Mouse (Mus musculus): ENCODE results near the gene Arrdc1. TPM values are rescaled to one million over a fixed set of nuclear protein-coding genes. Genes with fewer than 3 reads are reported as not detected.

Gene Arrdc1
- polyA plus RNA-seq, 1 experiment from 2014 or later, result 10.7 TPM

GRCm38 (mm10) chr2:24929119-24929518 lies 5.9 kb downstream of the Arrdc1 start:
- no peaks in the 10 kb centered on the region for H3K36me3 ChIP-seq (replicated peaks; ENCODE audit: control insufficient read depth, insufficient read depth, low read depth, low read length)
- WGBS, result 62% methylated on average over 2 of the region's 2 CpGs
- H3K27me3 ChIP-seq (ENCODE audit: control insufficient read depth, insufficient read depth, low read length), result no peaks in the 10 kb centered on the region
- H3K4me1 ChIP-seq (ENCODE audit: control insufficient read depth, insufficient read depth, low read length), result no peaks in the 10 kb centered on the region
- ATAC-seq (replicated peaks; ENCODE audit: insufficient number of reproducible peaks, low FRiP score, low TSS enrichment, low read depth), result no peak
- no peak overlapping the region for H3K27ac ChIP-seq (replicated peaks; ENCODE audit: low read depth, low read length)
- no peak overlapping the region for H3K4me3 ChIP-seq (ENCODE audit: low read depth, low read length)
- no peak overlapping the region for H3K4me2 ChIP-seq (ENCODE audit: low read depth, low read length)
- H3K9ac ChIP-seq (replicated peaks; ENCODE audit: low read length), result no peak overlapping the region
- no peaks in the 10 kb centered on the region for H3K9me3 ChIP-seq (replicated peaks; ENCODE audit: control insufficient read depth, low read length)
- DNase-seq (ENCODE audit: low spot score), result no peak

GRCm38 (mm10) chr2:24927810-24928479 lies 7.1 kb downstream of the Arrdc1 start:
- Histone ChIP-seq H3K9me3 (replicated peaks; ENCODE audit: control insufficient read depth, low read length) (no peaks in the 10 kb centered on the region), H3K4me1 (ENCODE audit: control insufficient read depth, insufficient read depth, low read length) (no peaks in the 10 kb centered on the region), H3K27me3 (ENCODE audit: control insufficient read depth, insufficient read depth, low read length) (no peaks in the 10 kb centered on the region), H3K9ac (replicated peaks; ENCODE audit: low read length) (no peak overlapping the region), H3K4me3 (ENCODE audit: low read depth, low read length) (no peak overlapping the region), H3K36me3 (replicated peaks; ENCODE audit: control insufficient read depth, insufficient read depth, low read depth, low read length) (no peaks in the 10 kb centered on the region), H3K4me2 (ENCODE audit: low read depth, low read length) (no peak overlapping the region), H3K27ac (replicated peaks; ENCODE audit: low read depth, low read length) (no peak overlapping the region)
- DNase-seq (ENCODE audit: low spot score) (peak; percentile 43), ATAC-seq (replicated peaks; ENCODE audit: insufficient number of reproducible peaks, low FRiP score, low TSS enrichment, low read depth) (0 out of 2 replicates have a peak, but pooled peaks have one; percentile 26)
- WGBS, result 64% methylated on average over 4 of the region's 4 CpGs

DNA sequence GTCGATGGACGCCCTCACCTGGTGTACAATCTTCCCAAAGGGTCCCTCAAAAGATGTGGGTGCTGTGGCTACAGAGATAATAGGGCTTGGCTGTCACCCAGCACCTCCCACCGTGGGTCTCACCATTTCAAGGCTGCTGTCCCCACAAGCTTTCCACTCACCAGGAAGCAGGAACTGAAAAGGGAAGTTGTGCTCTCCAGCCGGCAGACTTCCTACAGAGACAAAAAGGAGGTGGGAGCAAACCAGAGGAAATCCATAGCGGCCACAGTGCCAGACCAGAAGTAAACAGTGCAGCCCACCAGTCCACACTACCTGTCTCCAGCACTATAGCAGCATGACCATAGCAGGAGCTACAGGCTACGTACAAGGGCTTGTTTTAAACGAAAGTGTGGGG lies 8.1 kb downstream of the Arrdc1 start:
- no peak overlapping the region for H3K4me3 ChIP-seq (ENCODE audit: low read depth, low read length)

DNA sequence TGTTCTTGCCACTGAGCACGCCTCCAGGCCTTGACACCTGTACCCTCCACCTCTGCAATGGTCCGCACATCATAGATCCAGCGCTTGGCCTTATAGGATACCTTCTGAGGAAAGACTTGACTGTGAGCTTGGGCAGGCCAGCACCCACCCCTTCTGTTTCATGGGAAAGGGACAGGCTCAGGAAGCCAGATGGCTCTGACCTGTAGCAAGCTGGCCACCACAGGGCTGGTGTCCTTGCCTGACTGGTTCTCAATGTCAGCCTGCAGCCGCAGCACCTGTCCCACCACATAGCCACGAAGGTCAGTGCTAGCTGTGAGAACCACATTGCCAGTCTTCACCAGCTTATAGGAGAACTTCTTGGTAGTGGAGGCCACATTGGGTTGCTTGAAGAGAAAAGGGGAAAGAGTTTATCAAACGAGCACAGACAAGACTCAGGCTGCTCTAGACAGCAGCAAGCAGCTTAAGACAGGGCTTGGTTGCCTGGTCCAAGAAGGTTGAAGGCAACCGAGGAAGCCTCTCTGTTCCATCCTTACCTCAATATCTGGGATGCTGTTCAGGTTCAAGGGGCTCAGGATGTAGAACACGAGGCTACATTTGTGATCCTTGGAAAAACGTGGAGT lies 8.6 kb downstream of the Arrdc1 start:
- no peak overlapping the region for H3K9ac ChIP-seq (replicated peaks; ENCODE audit: low read length)
- 86% methylated on average over 9 of the region's 9 CpGs for WGBS
- DNase-seq (ENCODE audit: low spot score) (no peak), ATAC-seq (replicated peaks; ENCODE audit: insufficient number of reproducible peaks, low FRiP score, low TSS enrichment, low read depth) (no peak)
- no peaks in the 10 kb centered on the region for H3K27me3 ChIP-seq (ENCODE audit: control insufficient read depth, insufficient read depth, low read length)
- H3K27ac ChIP-seq (replicated peaks; ENCODE audit: low read depth, low read length), result no peak overlapping the region
- no peak overlapping the region for H3K4me2 ChIP-seq (ENCODE audit: low read depth, low read length)
- H3K9me3 ChIP-seq (replicated peaks; ENCODE audit: control insufficient read depth, low read length), result no peaks in the 10 kb centered on the region
- no peaks in the 10 kb centered on the region for H3K36me3 ChIP-seq (replicated peaks; ENCODE audit: control insufficient read depth, insufficient read depth, low read depth, low read length)
- H3K4me1 ChIP-seq (ENCODE audit: control insufficient read depth, insufficient read depth, low read length), result no peaks in the 10 kb centered on the region
- no peak overlapping the region for H3K4me3 ChIP-seq (ENCODE audit: low read depth, low read length)

More for the DNA sequence above, 8.1 kb downstream of the Arrdc1 start:
- Histone ChIP-seq H3K9ac (replicated peaks; ENCODE audit: low read length) (no peak overlapping the region), H3K27ac (replicated peaks; ENCODE audit: low read depth, low read length) (no peak overlapping the region), H3K27me3 (ENCODE audit: control insufficient read depth, insufficient read depth, low read length) (no peaks in the 10 kb centered on the region), H3K4me1 (ENCODE audit: control insufficient read depth, insufficient read depth, low read length) (no peaks in the 10 kb centered on the region), H3K9me3 (replicated peaks; ENCODE audit: control insufficient read depth, low read length) (no peaks in the 10 kb centered on the region), H3K36me3 (replicated peaks; ENCODE audit: control insufficient read depth, insufficient read depth, low read depth, low read length) (no peaks in the 10 kb centered on the region), H3K4me2 (ENCODE audit: low read depth, low read length) (no peak overlapping the region)
- ATAC-seq (replicated peaks; ENCODE audit: insufficient number of reproducible peaks, low FRiP score, low TSS enrichment, low read depth) (no peak), DNase-seq (ENCODE audit: low spot score) (no peak)
- 73% methylated on average over 7 of the region's 7 CpGs for WGBS

GRCm38 (mm10) chr2:24925284-24925683 lies 9.8 kb downstream of the Arrdc1 start:
- Histone ChIP-seq H3K27me3 (ENCODE audit: control insufficient read depth, insufficient read depth, low read length) (no peaks in the 10 kb centered on the region), H3K4me1 (ENCODE audit: control insufficient read depth, insufficient read depth, low read length) (no peaks in the 10 kb centered on the region), H3K9me3 (replicated peaks; ENCODE audit: control insufficient read depth, low read length) (no peaks in the 10 kb centered on the region), H3K27ac (replicated peaks; ENCODE audit: low read depth, low read length) (no peak overlapping the region), H3K9ac (replicated peaks; ENCODE audit: low read length) (no peak overlapping the region), H3K36me3 (replicated peaks; ENCODE audit: control insufficient read depth, insufficient read depth, low read depth, low read length) (no peaks in the 10 kb centered on the region), H3K4me3 (ENCODE audit: low read depth, low read length) (no peak overlapping the region), H3K4me2 (ENCODE audit: low read depth, low read length) (no peak overlapping the region)
- ATAC-seq (replicated peaks; ENCODE audit: insufficient number of reproducible peaks, low FRiP score, low TSS enrichment, low read depth) (no peak), DNase-seq (ENCODE audit: low spot score) (no peak)
- WGBS, result 83% methylated on average over 8 of the region's 8 CpGs

DNA sequence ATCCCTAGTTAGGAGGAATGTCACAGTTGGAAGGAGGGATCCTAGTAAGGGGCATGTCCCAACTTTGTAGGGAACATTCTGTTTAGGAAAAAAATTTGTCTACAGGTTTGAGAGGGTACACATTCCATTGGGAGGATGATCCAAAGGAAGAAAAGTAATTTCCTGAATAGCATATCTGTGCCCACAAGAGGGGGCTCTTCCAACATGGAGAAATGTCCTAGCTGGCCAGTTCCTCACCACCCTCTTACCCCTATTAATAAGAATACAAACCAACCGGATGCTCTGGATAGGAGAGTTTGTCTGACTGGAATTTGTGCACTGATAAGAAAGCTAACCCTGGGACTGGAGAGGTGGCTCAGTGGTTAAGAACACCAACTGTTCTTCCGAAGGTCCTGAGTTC lies 11.5 kb downstream of the Arrdc1 start:
- Histone ChIP-seq H3K27ac (replicated peaks; ENCODE audit: low read depth, low read length) (no peak overlapping the region), H3K9ac (replicated peaks; ENCODE audit: low read length) (no peak overlapping the region), H3K9me3 (replicated peaks; ENCODE audit: control insufficient read depth, low read length) (no peaks in the 10 kb centered on the region), H3K27me3 (ENCODE audit: control insufficient read depth, insufficient read depth, low read length) (no peaks in the 10 kb centered on the region), H3K36me3 (replicated peaks; ENCODE audit: control insufficient read depth, insufficient read depth, low read depth, low read length) (no peaks in the 10 kb centered on the region), H3K4me2 (ENCODE audit: low read depth, low read length) (no peak overlapping the region), H3K4me1 (ENCODE audit: control insufficient read depth, insufficient read depth, low read length) (no peaks in the 10 kb centered on the region), H3K4me3 (ENCODE audit: low read depth, low read length) (no peak overlapping the region)
- ATAC-seq (replicated peaks; ENCODE audit: insufficient number of reproducible peaks, low FRiP score, low TSS enrichment, low read depth) (no peak), DNase-seq (ENCODE audit: low spot score) (no peak)
- WGBS, result 59% methylated on average over 2 of the region's 2 CpGs

DNA sequence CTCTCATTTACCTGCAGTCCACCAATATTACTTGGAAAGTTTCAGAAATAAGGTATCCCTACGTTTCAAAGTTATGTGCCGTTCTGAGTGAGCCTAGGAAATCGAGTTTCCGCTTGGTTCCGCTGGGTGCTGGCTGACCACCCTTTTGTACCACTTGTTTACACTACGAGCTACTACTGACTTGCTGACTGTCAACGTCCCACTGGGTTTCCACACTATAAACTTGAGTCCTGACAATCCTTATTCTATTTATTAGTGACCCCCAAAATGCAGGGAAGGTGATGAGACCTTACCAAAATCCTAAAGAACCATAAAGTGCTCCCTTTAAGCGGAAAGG lies 15.2 kb downstream of the Arrdc1 start:
- Histone ChIP-seq H3K9ac (replicated peaks; ENCODE audit: low read length) (peak overlapping the region; percentile 99), H3K4me2 (ENCODE audit: low read depth, low read length) (peak overlapping the region; percentile 44), H3K9me3 (replicated peaks; ENCODE audit: control insufficient read depth, low read length) (no peaks in the 10 kb centered on the region), H3K36me3 (replicated peaks; ENCODE audit: control insufficient read depth, insufficient read depth, low read depth, low read length) (no peaks in the 10 kb centered on the region), H3K4me1 (ENCODE audit: control insufficient read depth, insufficient read depth, low read length) (no peaks in the 10 kb centered on the region), H3K27me3 (ENCODE audit: control insufficient read depth, insufficient read depth, low read length) (no peaks in the 10 kb centered on the region), H3K27ac (replicated peaks; ENCODE audit: low read depth, low read length) (0 out of 2 replicates have a peak overlapping the region, but pooled peaks have one; percentile 41), H3K4me3 (ENCODE audit: low read depth, low read length) (peak overlapping the region; percentile 98)
- DNase-seq (ENCODE audit: low spot score) (no peak), ATAC-seq (replicated peaks; ENCODE audit: insufficient number of reproducible peaks, low FRiP score, low TSS enrichment, low read depth) (peak; percentile 18; the same call in 1 of the 2 replicates)
- WGBS, result 10% methylated on average over 8 of the region's 8 CpGs
